Mouse (Mus musculus): ENCODE measurements around the gene Rnd1. TPM values are rescaled to one million over a fixed set of nuclear protein-coding genes. Genes with fewer than 3 reads are reported as not detected.
A peak's percentile ranks its signal among the peaks of the same experiment; 100 is the strongest.

The Rnd1 gene
- 0.25 and 0.67 TPM in 2 replicates for polyA plus RNA-seq (2012; rRNA removed)
- polyA plus RNA-seq (2014; fragmentation: Nextera tagmentation; extraction: Ambion mirVana): 0.24 and 0.63 TPM in 2 replicates

GRCm38 (mm10) chr15:98676940-98677728 lies at the start of gene Rnd1:
Gene Rnd1 (minus strand): TSS chr15:98677461.
- peak within 1 kb of the TSS; percentile 1 to 40 for H3K4me3 ChIP-seq (ENCODE audit: insufficient read depth in 1 of 2, low read depth in 2 of 2, low read length in 2 of 2)
- 2% methylated on average over 37 of the region's 37 CpGs for WGBS (ENCODE audit: insufficient replicate concordance)
- H3K36me3 ChIP-seq (replicated peaks; ENCODE audit: control insufficient read depth, insufficient read depth, low read depth): no peaks in the 10 kb centered on the region
- H3K27me3 ChIP-seq (ENCODE audit: control insufficient read depth, insufficient read depth, low read length): peaks cover 47% of the 10 kb centered on the region
- peak within 1 kb of the TSS; percentile 42 for H3K4me2 ChIP-seq (ENCODE audit: low read depth)
- H3K27ac ChIP-seq: no peak within 1 kb of the TSS
- peak; percentile 89 for ATAC-seq (ENCODE audit: insufficient read depth)
- TF ChIP-seq CTCF (IDR thresholded peaks at IDR 0.05; ENCODE audit: low read depth) (peak; percentile 13; the same call in 1 of the 2 replicates), EP300 (IDR thresholded peaks at IDR 0.05; ENCODE audit: low read depth) (no peak)
- H3K9me3 ChIP-seq (ENCODE audit: control insufficient read depth, low read length): no peaks in the 10 kb centered on the region
- no peak within 1 kb of the TSS for H3K9ac ChIP-seq (replicated peaks)
- DNase-seq (ENCODE audit: low read depth in 3 of 3, low spot score in 3 of 3): peak; percentile 61 to 68 (median 62)
- 0 out of 4 replicates have a peak, but pooled peaks cover 0 to 6% of the 10 kb centered on the region in 2 experiments for H3K4me1 ChIP-seq (replicated peaks; ENCODE audit: control insufficient read depth in 2 of 2, insufficient read depth in 2 of 2, low read length in 1 of 2)

DNA sequence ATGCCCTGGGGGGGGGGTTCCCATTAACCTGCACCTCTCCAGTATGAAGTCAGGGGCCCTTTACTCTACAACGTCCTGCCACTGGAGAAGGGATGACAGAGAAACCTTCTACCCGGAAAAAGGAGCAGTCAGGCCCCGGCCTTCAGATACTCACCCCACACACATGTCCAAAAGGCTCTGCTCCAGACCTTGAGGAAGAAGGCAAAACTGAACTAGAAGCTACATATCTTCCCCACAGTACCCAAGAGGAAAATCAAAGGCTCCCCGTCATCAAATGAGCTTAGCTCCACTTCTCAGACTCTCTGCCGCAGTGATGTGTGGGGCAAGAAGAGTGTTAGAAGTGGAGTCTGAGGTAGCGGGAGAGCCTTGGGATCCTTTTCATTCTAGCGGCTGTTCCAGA lies 49.5 kb upstream of the Rnd1 start:
- peaks cover 13% of the 10 kb centered on the region for H3K27me3 ChIP-seq (ENCODE audit: control insufficient read depth, insufficient read depth, low read length)
- H3K27ac ChIP-seq: no peak overlapping the region
- 45% methylated on average over 7 of the region's 7 CpGs for WGBS (ENCODE audit: insufficient replicate concordance)
- H3K4me2 ChIP-seq (ENCODE audit: low read depth): peak overlapping the region; percentile 77
- ATAC-seq (ENCODE audit: insufficient read depth): no peak
- H3K36me3 ChIP-seq (replicated peaks; ENCODE audit: control insufficient read depth, insufficient read depth, low read depth): no peaks in the 10 kb centered on the region
- H3K9ac ChIP-seq (replicated peaks): no peak overlapping the region
- H3K4me1 ChIP-seq (replicated peaks; ENCODE audit: control insufficient read depth in 2 of 2, insufficient read depth in 2 of 2, low read length in 1 of 2): peaks cover 0 to 11% of the 10 kb centered on the region in 2 experiments; a peak in 2 of 4 replicates
- H3K9me3 ChIP-seq (ENCODE audit: control insufficient read depth, low read length): no peaks in the 10 kb centered on the region
- DNase-seq (ENCODE audit: low read depth in 3 of 3, low spot score in 3 of 3): no peak
- H3K4me3 ChIP-seq (ENCODE audit: insufficient read depth in 1 of 2, low read depth in 2 of 2, low read length in 2 of 2): peak overlapping the region; percentile 61 to 73
- TF ChIP-seq EP300 (IDR thresholded peaks at IDR 0.05; ENCODE audit: low read depth): no peak
- TF ChIP-seq CTCF (IDR thresholded peaks at IDR 0.05; ENCODE audit: low read depth): no peak

DNA sequence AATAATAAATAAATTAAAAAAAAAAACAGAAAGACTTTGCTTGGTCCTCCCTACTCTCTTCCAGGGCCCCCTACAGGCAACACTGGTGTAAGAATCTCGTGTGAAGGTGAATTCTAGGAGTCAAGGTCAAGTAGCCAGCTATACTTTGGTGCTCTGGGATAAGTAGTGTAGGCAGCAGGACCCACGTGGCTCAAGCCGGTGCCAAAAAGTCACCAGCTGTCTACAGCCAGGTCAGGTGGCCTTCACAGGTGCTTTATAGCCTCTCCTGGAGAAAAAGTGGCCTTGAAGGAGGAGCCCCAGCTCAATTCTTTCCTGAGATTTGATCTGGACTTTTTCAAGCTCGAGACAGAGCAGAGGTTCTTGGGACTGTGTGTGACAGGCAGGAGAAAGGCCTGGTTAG lies 48.8 kb upstream of the Rnd1 start:
- Histone ChIP-seq H3K36me3 (replicated peaks; ENCODE audit: control insufficient read depth, insufficient read depth, low read depth) (no peaks in the 10 kb centered on the region), H3K9me3 (ENCODE audit: control insufficient read depth, low read length) (no peaks in the 10 kb centered on the region), H3K27ac (no peak overlapping the region), H3K9ac (replicated peaks) (no peak overlapping the region), H3K4me3 (ENCODE audit: insufficient read depth in 1 of 2, low read depth in 2 of 2, low read length in 2 of 2) (no peak overlapping the region), H3K27me3 (ENCODE audit: control insufficient read depth, insufficient read depth, low read length) (peaks cover 13% of the 10 kb centered on the region), H3K4me1 (replicated peaks; ENCODE audit: control insufficient read depth in 2 of 2, insufficient read depth in 2 of 2, low read length in 1 of 2) (peaks cover 0 to 11% of the 10 kb centered on the region in 2 experiments; a peak in 2 of 4 replicates), H3K4me2 (ENCODE audit: low read depth) (no peak overlapping the region)
- DNase-seq (ENCODE audit: low read depth in 3 of 3, low spot score in 3 of 3) (no peak), ATAC-seq (ENCODE audit: insufficient read depth) (no peak)
- TF ChIP-seq EP300 (IDR thresholded peaks at IDR 0.05; ENCODE audit: low read depth) (no peak), CTCF (IDR thresholded peaks at IDR 0.05; ENCODE audit: low read depth) (no peak; the same call in 1 of the 2 replicates)
- 53% methylated on average over 4 of the region's 4 CpGs for WGBS (ENCODE audit: insufficient replicate concordance)

DNA sequence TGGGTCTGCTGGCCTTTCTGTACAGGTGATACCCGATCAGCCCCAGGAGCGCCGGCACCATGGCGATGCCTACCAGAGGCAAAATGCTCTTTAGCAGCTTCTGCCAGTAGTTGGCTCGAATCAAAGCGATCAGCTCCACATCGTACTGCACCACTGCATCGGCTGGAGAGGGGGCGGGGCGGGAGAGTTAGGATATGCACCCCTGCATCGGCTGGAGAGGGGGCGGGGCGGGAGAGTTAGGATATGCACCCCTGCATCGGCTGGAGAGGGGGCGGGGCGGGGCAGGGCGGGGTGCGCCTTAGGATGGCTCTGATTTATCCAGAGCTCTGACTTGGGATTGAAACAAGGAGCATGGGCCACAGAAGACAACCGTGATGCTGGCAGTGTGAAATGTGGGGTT lies 47.2 kb upstream of the Rnd1 start:
- DNase-seq (ENCODE audit: low read depth in 3 of 3, low spot score in 3 of 3): no peak
- no peak overlapping the region for H3K9ac ChIP-seq (replicated peaks)
- ATAC-seq (ENCODE audit: insufficient read depth): no peak
- no peaks in the 10 kb centered on the region for H3K36me3 ChIP-seq (replicated peaks; ENCODE audit: control insufficient read depth, insufficient read depth, low read depth)
- H3K27me3 ChIP-seq (ENCODE audit: control insufficient read depth, insufficient read depth, low read length): peaks cover 13% of the 10 kb centered on the region
- TF ChIP-seq CTCF (IDR thresholded peaks at IDR 0.05; ENCODE audit: low read depth) (no peak), EP300 (IDR thresholded peaks at IDR 0.05; ENCODE audit: low read depth) (no peak)
- no peak overlapping the region for H3K4me3 ChIP-seq (ENCODE audit: insufficient read depth in 1 of 2, low read depth in 2 of 2, low read length in 2 of 2)
- peaks cover 0 to 9% of the 10 kb centered on the region in 2 experiments; a peak in 2 of 4 replicates for H3K4me1 ChIP-seq (replicated peaks; ENCODE audit: control insufficient read depth in 2 of 2, insufficient read depth in 2 of 2, low read length in 1 of 2)
- WGBS (ENCODE audit: insufficient replicate concordance): 46% methylated on average over 19 of the region's 19 CpGs
- no peak overlapping the region for H3K4me2 ChIP-seq (ENCODE audit: low read depth)
- H3K9me3 ChIP-seq (ENCODE audit: control insufficient read depth, low read length): no peaks in the 10 kb centered on the region
- H3K27ac ChIP-seq: no peak overlapping the region

- H3K9me3 ChIP-seq (ENCODE audit: control insufficient read depth, low read length): no peaks in the 10 kb centered on the region
- 22% methylated on average over 14 of the region's 14 CpGs for WGBS (ENCODE audit: insufficient replicate concordance)
- DNase-seq (ENCODE audit: low read depth in 3 of 3, low spot score in 3 of 3) (no peak), ATAC-seq (ENCODE audit: insufficient read depth) (no peak)
- no peak overlapping the region for H3K4me3 ChIP-seq (ENCODE audit: insufficient read depth in 1 of 2, low read depth in 2 of 2, low read length in 2 of 2)
- H3K4me1 ChIP-seq (replicated peaks; ENCODE audit: control insufficient read depth in 2 of 2, insufficient read depth in 2 of 2, low read length in 1 of 2): 0 out of 4 replicates have a peak, but pooled peaks cover 0 to 3% of the 10 kb centered on the region in 2 experiments
- H3K27ac ChIP-seq: no peak overlapping the region
- no peak overlapping the region; the same call in 1 of the 2 replicates for H3K4me2 ChIP-seq (ENCODE audit: low read depth)
- no peaks in the 10 kb centered on the region for H3K36me3 ChIP-seq (replicated peaks; ENCODE audit: control insufficient read depth, insufficient read depth, low read depth)
- H3K9ac ChIP-seq (replicated peaks): no peak overlapping the region
- H3K27me3 ChIP-seq (ENCODE audit: control insufficient read depth, insufficient read depth, low read length): no peaks in the 10 kb centered on the region; the same call in 1 of the 2 replicates
- TF ChIP-seq CTCF (IDR thresholded peaks at IDR 0.05; ENCODE audit: low read depth): no peak
- no peak for TF ChIP-seq EP300 (IDR thresholded peaks at IDR 0.05; ENCODE audit: low read depth)
Observed at GRCm38 (mm10) chr15:98722854-98723253, 45.6 kb upstream of the Rnd1 start.

Data from liver, embryonic 14.5 days (tissue).